Mouse (Mus musculus) ES-Bruce4 (cell line): Measurements from ENCODE around the gene Add3.

ENCODE experiments used
- CTCF ChIP-seq: IDR thresholded peaks from one replicate; pipeline ENCODE4 v1.8.1; 2011; ENCODE audit warnings: low read depth, low read length
- EP300 ChIP-seq: IDR thresholded peaks from 2 replicates; pipeline ENCODE4 v1.6.1; 2011; ENCODE audit warnings: low read depth, low read length; ENCODE audit not compliant: insufficient read depth
- POLR2A ChIP-seq: IDR thresholded peaks from one replicate; pipeline ENCODE4 v1.8.1; 2011; ENCODE audit warnings: low read length; ENCODE audit not compliant: insufficient read depth

- no peak for TF ChIP-seq CTCF
- TF ChIP-seq POLR2A: no peak
- no peak for TF ChIP-seq EP300
Measured at GRCm38 (mm10) chr19:53262061-53262460, 121.8 kb downstream of the Add3 start.
